In the genomic region with DNA sequence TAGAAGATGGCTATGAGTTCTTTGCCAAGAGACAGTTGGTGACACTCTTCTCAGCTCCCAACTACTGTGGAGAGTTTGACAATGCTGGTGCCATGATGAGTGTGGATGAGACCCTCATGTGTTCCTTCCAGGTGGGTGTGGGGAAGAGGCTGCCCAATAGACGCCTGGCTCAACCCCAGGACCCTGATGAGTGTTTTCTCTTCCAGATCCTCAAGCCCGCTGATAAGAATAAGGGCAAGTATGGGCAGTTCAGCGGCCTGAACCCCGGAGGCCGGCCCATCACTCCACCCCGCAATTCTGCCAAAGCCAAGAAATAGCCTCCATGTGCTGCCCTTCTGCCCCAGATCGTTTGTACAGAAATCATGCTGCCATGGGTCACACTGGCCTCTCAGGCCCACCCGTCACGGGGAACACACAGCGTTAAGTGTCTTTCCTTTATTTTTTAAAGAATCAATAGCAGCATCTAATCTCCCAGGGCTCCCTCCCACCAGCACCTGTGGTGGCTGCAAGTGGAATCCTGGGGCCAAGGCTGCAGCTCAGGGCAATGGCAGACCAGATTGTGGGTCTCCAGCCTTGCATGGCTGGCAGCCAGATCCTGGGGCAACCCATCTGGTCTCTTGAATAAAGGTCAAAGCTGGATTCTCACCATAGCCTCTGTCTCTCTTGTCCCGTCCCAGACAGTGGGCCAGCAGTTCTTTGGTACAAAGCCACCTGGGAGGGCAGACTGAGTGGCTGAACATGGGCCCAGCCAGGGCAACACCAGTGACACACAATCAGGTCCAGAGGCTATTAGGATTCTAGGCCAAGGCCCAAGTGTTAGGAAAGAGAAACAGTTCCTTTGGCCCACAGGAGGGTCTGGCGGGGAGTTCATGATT, we compare ENCODE assay signal across 13 mouse cellular contexts. TPM values are rescaled to one million over a fixed set of nuclear protein-coding genes. Genes with fewer than 3 reads are reported as not detected.
A peak's percentile ranks its signal among the peaks of the same experiment; 100 is the strongest.
DNase-seq lines count a peak whose midpoint lies in the region; ATAC-seq lines count a peak whose summit lies in the region.
"Had no signal": no experiment of that assay in that cellular context is flagged by ENCODE, and none has a peak within 500 bp of the region (broad histone marks: within the 10 kb centered on the region; RNA-seq: fewer than 3 reads in every experiment).

No protein-coding gene starts in this region.

- H3K4me2 ChIP-seq in heart, embryonic 12.5 days = no peak overlapping the region
- H3K4me2 ChIP-seq in liver, embryonic 12.5 days = no peak overlapping the region
- H3K4me2 ChIP-seq: midbrain, embryonic 11.5 days had no signal

- DNase-seq in heart, adult 8-10 months (ENCODE audit: low spot score) = no peak
- DNase-seq in liver = no peak
- peak; percentile 89 for DNase-seq in brain, adult 2 months (ENCODE audit: low read depth, low spot score)
- DNase-seq in cerebellum, postnatal 10 days = peak; percentile 98
- DNase-seq in testis, postnatal 10 days (ENCODE audit: low spot score) = no peak
- DNase-seq in left cerebral cortex, postnatal 36 days (ENCODE audit: low spot score in 2 of 2) = no peak
- DNase-seq: lung, adult 18-20 months had no signal

- no peak overlapping the region for H3K27ac ChIP-seq in heart, embryonic 12.5 days (ENCODE audit: poor library complexity, severe bottlenecking)
- peak overlapping the region; percentile 91; the same call in 1 of the 2 replicates for H3K27ac ChIP-seq in liver, embryonic 12.5 days

- peaks cover 67% of the 10 kb centered on the region for H3K36me3 ChIP-seq in heart, embryonic 12.5 days
- H3K36me3 ChIP-seq in liver, embryonic 12.5 days = peaks cover 71% of the 10 kb centered on the region

- peaks cover 45% of the 10 kb centered on the region for H3K4me1 ChIP-seq in heart, embryonic 12.5 days (replicated peaks)
- peaks cover 84% of the 10 kb centered on the region for H3K4me1 ChIP-seq in liver, embryonic 12.5 days

- H3K27me3 ChIP-seq in heart, embryonic 12.5 days (replicated peaks) = no peaks in the 10 kb centered on the region
- no peaks in the 10 kb centered on the region for H3K27me3 ChIP-seq in liver, embryonic 12.5 days (replicated peaks)

- WGBS in heart, embryonic 12.5 days = 71% methylated on average over 12 of the region's 12 CpGs
- WGBS in liver, embryonic 12.5 days (ENCODE audit: insufficient replicate concordance) = 77% methylated on average over 12 of the region's 12 CpGs

- no peak overlapping the region for H3K4me3 ChIP-seq in heart, embryonic 12.5 days
- no peak overlapping the region for H3K4me3 ChIP-seq in liver, embryonic 12.5 days

- H3K9ac ChIP-seq in heart, embryonic 12.5 days = 0 out of 2 replicates have a peak overlapping the region, but pooled peaks have one; percentile 14
- no peak overlapping the region for H3K9ac ChIP-seq in liver, embryonic 12.5 days

- no peak for ATAC-seq in heart, embryonic 12.5 days (ENCODE audit: insufficient number of reproducible peaks, low FRiP score)
- no peak for ATAC-seq in liver, embryonic 12.5 days
- ATAC-seq: inflammation-experienced regulatory T-cells, adult 6 months had no signal

- H3K9me3 ChIP-seq in heart, embryonic 12.5 days (replicated peaks) = no peaks in the 10 kb centered on the region
- H3K9me3 ChIP-seq in liver, embryonic 12.5 days (replicated peaks) = no peaks in the 10 kb centered on the region

- intact Hi-C loops in left cerebral cortex, postnatal 36 days (cut with DNase I) = loop anchor here (5.0 kb wide), 1 partner anchor 68 kb away; the partner anchor contains the start of gene Aip

RNA-seq across cellular contexts. Expression of gene Ppp1ca, which starts 3.1 kb away (rescaled TPM):
- 627 and 649 TPM in 2 replicates for polyA plus RNA-seq in heart, embryonic 12.5 days (2016; fragmentation: Nextera tagmentation; extraction: Ambion mirVana)
- total RNA-seq in heart, adult 8-10 months (2022) = 100 to 1,000 TPM; 261 to 310 (median 281) TPM
- polyA plus RNA-seq in liver, embryonic 12.5 days (2016; fragmentation: Nextera tagmentation; extraction: Ambion mirVana) = 572 and 577 TPM in 2 replicates
- total RNA-seq in left cerebral cortex, postnatal 36 days (2021) = 100 to 1,000 TPM; 292 to 320 TPM

RNA-seq across cellular contexts. Expression of gene Tbc1d10c, which starts 3.9 kb away (rescaled TPM):
- 1.5 and 1.6 TPM in 2 replicates for polyA plus RNA-seq in heart, embryonic 12.5 days (2016; fragmentation: Nextera tagmentation; extraction: Ambion mirVana)
- total RNA-seq in heart, adult 8-10 months (2022) = 10 to 100 TPM in 2 of 4 experiments, 1 to 10 TPM in 2; 8.6 to 19.6 (median 12.4) TPM
- polyA plus RNA-seq in liver, embryonic 12.5 days (2016; fragmentation: Nextera tagmentation; extraction: Ambion mirVana) = 4.3 and 4.9 TPM in 2 replicates
- total RNA-seq in left cerebral cortex, postnatal 36 days (2021) = 1 to 10 TPM; 1.5 to 1.9 TPM

RNA-seq across cellular contexts. Expression of gene Rad9a, which starts 6.4 kb away (rescaled TPM):
- 22.6 and 23.1 TPM in 2 replicates for polyA plus RNA-seq in heart, embryonic 12.5 days (2016; fragmentation: Nextera tagmentation; extraction: Ambion mirVana)
- 1 to 10 TPM; 5.3 to 6.2 (median 5.6) TPM for total RNA-seq in heart, adult 8-10 months (2022)
- 26.5 and 26.8 TPM in 2 replicates for polyA plus RNA-seq in liver, embryonic 12.5 days (2016; fragmentation: Nextera tagmentation; extraction: Ambion mirVana)
- total RNA-seq in left cerebral cortex, postnatal 36 days (2021) = 10 to 100 TPM in 1 of 2 experiments, 1 to 10 TPM in 1; 6.1 to 10.8 TPM

RNA-seq across cellular contexts. Expression of gene Clcf1, which starts 19.0 kb away (rescaled TPM):
- polyA plus RNA-seq in heart, embryonic 12.5 days (2016; fragmentation: Nextera tagmentation; extraction: Ambion mirVana) = 1.3 and 1.4 TPM in 2 replicates
- total RNA-seq in heart, adult 8-10 months (2022) = 1 to 10 TPM in 2 of 4 experiments, under 1 TPM in 2; 0.57 to 1.6 (median 1.0) TPM
- polyA plus RNA-seq in liver, embryonic 12.5 days (2016; fragmentation: Nextera tagmentation; extraction: Ambion mirVana) = 0.73 and 1.3 TPM in 2 replicates
- total RNA-seq in left cerebral cortex, postnatal 36 days (2021) = 1 to 10 TPM in 1 of 2 experiments, under 1 TPM in 1; 0.84 to 1.2 TPM

RNA-seq across cellular contexts. Expression of gene AC109138.7, which starts 19.1 kb away (rescaled TPM):
- not detected in 2 replicates for polyA plus RNA-seq in heart, embryonic 12.5 days (2016; fragmentation: Nextera tagmentation; extraction: Ambion mirVana)
- under 1 TPM in 1 of 4 experiments, not detected in 3; 0.87 TPM for total RNA-seq in heart, adult 8-10 months (2022)
- not detected in 2 replicates for polyA plus RNA-seq in liver, embryonic 12.5 days (2016; fragmentation: Nextera tagmentation; extraction: Ambion mirVana)
- not detected for total RNA-seq in left cerebral cortex, postnatal 36 days (2021)
- total RNA-seq: layer of hippocampus, postnatal 10 days had no signal
- polyA plus RNA-seq: heart, embryonic 14.5 days; inflammation-experienced regulatory T-cells, adult 6 months; midbrain, embryonic 11.5 days had no signal

Comparison
In these comparisons a context has a peak if more than half of its experiments do, and no peak if none do; other contexts are left out.
1. DNase-seq: peak in brain, adult 2 months (single experiment) and cerebellum, postnatal 10 days (2 of 2); none in heart, adult 8-10 months (single experiment), liver (single experiment), testis, postnatal 10 days (single experiment) and left cerebral cortex, postnatal 36 days (0 of 2).